Mouse (Mus musculus) embryonic facial prominence, embryonic 11.5 days (tissue): ENCODE results near the gene Cox19. TPM values are rescaled to one million over a fixed set of nuclear protein-coding genes. Genes with fewer than 3 reads are reported as not detected.

ENCODE experiments used
- ATAC-seq: fragments of 200-750 bp; cut with Nextera tagmentation; replicated peaks from 2 replicates; pipeline ENCODE4 v1.8.0; 2017; ENCODE audit warnings: low read depth; ENCODE audit not compliant: insufficient number of reproducible peaks, low FRiP score, low TSS enrichment
- DNase-seq: peaks from one replicate; pipeline ENCODE4 v3.0.0-alpha.2; 2015; ENCODE audit warnings: low spot score
- H3K27ac ChIP-seq: fragments of 300-500 bp; sonication (generic); replicated peaks from 2 replicates; pipeline ENCODE4 v1.5.1; 2014; ENCODE audit warnings: mild to moderate bottlenecking, low read depth, low read length, control low read depth
- H3K27me3 ChIP-seq: fragments of 300-500 bp; sonication (generic); 2 replicates; pipeline ENCODE4 v1.6.1; 2014; ENCODE audit warnings: mild to moderate bottlenecking, low read length, moderate library complexity, mixed read lengths; ENCODE audit not compliant: control insufficient read depth, insufficient read depth
- H3K36me3 ChIP-seq: fragments of 300-500 bp; sonication (generic); replicated peaks from 2 replicates; pipeline ENCODE4 v1.6.1; 2014; ENCODE audit warnings: low read depth, mild to moderate bottlenecking, low read length, moderate library complexity, mixed read lengths; ENCODE audit not compliant: control insufficient read depth, insufficient read depth
- H3K4me1 ChIP-seq: fragments of 300-500 bp; sonication (generic); 2 replicates; pipeline ENCODE4 v1.6.1; 2014; ENCODE audit warnings: low read length, mixed read lengths; ENCODE audit not compliant: control insufficient read depth, insufficient read depth
- H3K4me2 ChIP-seq: fragments of 300-500 bp; sonication (generic); 2 replicates; pipeline ENCODE4 v1.6.1; 2014; ENCODE audit warnings: low read depth, mild to moderate bottlenecking, control low read depth, low read length, moderate library complexity
- H3K4me3 ChIP-seq: fragments of 300-500 bp; sonication (generic); 2 replicates; pipeline ENCODE4 v1.5.1; 2014; ENCODE audit warnings: low read depth, low read length, control low read depth
- H3K9ac ChIP-seq: fragments of 300-500 bp; sonication (generic); replicated peaks from 2 replicates; pipeline ENCODE4 v1.6.1; 2014; ENCODE audit warnings: mild to moderate bottlenecking, control low read depth, low read length
- H3K9me3 ChIP-seq: fragments of 300-500 bp; sonication (generic); replicated peaks from 2 replicates; pipeline ENCODE4 v1.6.1; 2016; ENCODE audit warnings: mild to moderate bottlenecking, low read length, inconsistent platforms, mixed read lengths; ENCODE audit not compliant: control insufficient read depth
- WGBS: fragments of 180-500 bp; shearing (Covaris S2); extraction: QIAGEN DNeasy Blood & Tissue Kit; methylation state at CpG from one replicate; pipeline ENCODE4 v1.1.7; 2014; 5-methylcytosine and 5-hydroxymethylcytosine counted together
- polyA plus RNA-seq: library from polyadenylated mRNA; unstranded; fragments of >200 nt; fragmentation: Nextera tagmentation; extraction: Ambion mirVana; gene quantifications from 2 replicates; pipeline ENCODE4 v1.2.1, GENCODE M21; 2014

The Cox19 gene
- 116 and 123 TPM in 2 replicates for polyA plus RNA-seq

GRCm38 (mm10) chr5:139351134-139351533 is at the start of gene Cox19:
Cox19 (minus strand) TSS chr5:139351418.
- no peaks in the 10 kb centered on the region for H3K9me3 ChIP-seq
- WGBS, result 50% methylated on average over 5 of the region's 5 CpGs
- H3K9ac ChIP-seq, result peak within 1 kb of the TSS; percentile 18; the same call in 1 of the 2 replicates
- no peaks in the 10 kb centered on the region for H3K27me3 ChIP-seq
- H3K4me1 ChIP-seq, result 0 out of 2 replicates have a peak, but pooled peaks cover 2% of the 10 kb centered on the region
- H3K27ac ChIP-seq, result 0 out of 2 replicates have a peak within 1 kb of the TSS, but pooled peaks have one; percentile 6
- ATAC-seq (no peak), DNase-seq (no peak)
- H3K4me3 ChIP-seq, result no peak within 1 kb of the TSS
- no peak within 1 kb of the TSS for H3K4me2 ChIP-seq
- H3K36me3 ChIP-seq, result no peaks in the 10 kb centered on the region

- no peak overlapping the region for H3K4me2 ChIP-seq
- no peaks in the 10 kb centered on the region for H3K9me3 ChIP-seq
- no peaks in the 10 kb centered on the region for H3K36me3 ChIP-seq
- no peaks in the 10 kb centered on the region for H3K4me1 ChIP-seq
- no peaks in the 10 kb centered on the region for H3K27me3 ChIP-seq
- H3K9ac ChIP-seq, result no peak overlapping the region
- ATAC-seq, result no peak
- no peak for DNase-seq
- H3K27ac ChIP-seq, result no peak overlapping the region
- 89% methylated on average over 14 of the region's 14 CpGs for WGBS
- no peak overlapping the region for H3K4me3 ChIP-seq
These were observed 48.8 kb upstream of the Cox19 start for GRCm38 (mm10) chr5:139399991-139400390.

GRCm38 (mm10) chr5:139398786-139399185 is 47.6 kb upstream of the Cox19 start:
- H3K9me3 ChIP-seq, result no peaks in the 10 kb centered on the region
- H3K27me3 ChIP-seq, result no peaks in the 10 kb centered on the region
- no peak overlapping the region for H3K4me3 ChIP-seq
- ATAC-seq, result no peak
- H3K4me2 ChIP-seq, result no peak overlapping the region
- no peak overlapping the region for H3K9ac ChIP-seq
- H3K27ac ChIP-seq, result no peak overlapping the region
- H3K36me3 ChIP-seq, result no peaks in the 10 kb centered on the region
- no peak for DNase-seq
- WGBS, result 87% methylated on average over 5 of the region's 5 CpGs
- H3K4me1 ChIP-seq, result no peaks in the 10 kb centered on the region

- H3K36me3 ChIP-seq, result no peaks in the 10 kb centered on the region
- H3K9me3 ChIP-seq, result no peaks in the 10 kb centered on the region
- H3K4me1 ChIP-seq, result no peaks in the 10 kb centered on the region
- 42% methylated on average over 5 of the region's 5 CpGs for WGBS
- peak; percentile 83 for DNase-seq
- ATAC-seq, result peak; percentile 36; the same call in 1 of the 2 replicates
- H3K4me2 ChIP-seq, result no peak overlapping the region
- no peak overlapping the region for H3K27ac ChIP-seq
- no peak overlapping the region for H3K4me3 ChIP-seq
- H3K9ac ChIP-seq, result no peak overlapping the region
- no peaks in the 10 kb centered on the region for H3K27me3 ChIP-seq
These were observed 46.9 kb upstream of the Cox19 start for GRCm38 (mm10) chr5:139397959-139398753.

DNA sequence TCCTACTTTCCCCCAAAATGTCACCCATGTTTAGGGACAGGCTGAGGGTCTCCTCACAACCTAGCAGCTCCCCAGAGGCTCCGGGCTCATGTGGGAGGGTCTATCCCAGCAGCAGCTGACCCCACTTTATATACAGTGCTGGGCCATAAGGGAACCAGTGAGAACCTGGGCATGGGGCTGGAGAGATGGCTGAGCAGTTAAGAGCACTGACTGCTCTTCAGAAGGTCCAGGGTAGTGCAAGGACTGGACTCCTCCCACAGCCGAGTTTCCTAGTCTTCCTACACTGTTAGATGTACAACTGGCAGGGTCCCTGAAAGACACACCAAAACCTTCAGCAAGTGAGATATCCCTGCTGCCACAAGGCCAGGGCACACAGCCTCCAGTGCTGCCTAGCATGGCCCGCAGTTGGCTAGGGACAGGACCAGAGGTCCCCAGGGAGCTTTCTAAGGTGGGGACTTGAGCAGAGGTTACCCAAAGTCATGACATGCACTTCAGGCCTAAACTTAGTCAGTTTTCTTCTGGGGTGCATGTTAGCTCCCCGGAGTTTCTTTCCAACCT is 46.2 kb upstream of the Cox19 start:
- Histone ChIP-seq H3K4me1 (no peaks in the 10 kb centered on the region), H3K4me2 (no peak overlapping the region), H3K36me3 (no peaks in the 10 kb centered on the region), H3K27ac (no peak overlapping the region), H3K27me3 (no peaks in the 10 kb centered on the region), H3K9me3 (no peaks in the 10 kb centered on the region), H3K4me3 (no peak overlapping the region), H3K9ac (no peak overlapping the region)
- ATAC-seq (no peak), DNase-seq (no peak)
- 93% methylated on average over 4 of the region's 4 CpGs for WGBS

GRCm38 (mm10) chr5:139395528-139395927 is 44.3 kb upstream of the Cox19 start:
- Histone ChIP-seq H3K4me2 (no peak overlapping the region), H3K27me3 (no peaks in the 10 kb centered on the region), H3K9me3 (no peaks in the 10 kb centered on the region), H3K9ac (no peak overlapping the region), H3K4me3 (no peak overlapping the region), H3K27ac (no peak overlapping the region), H3K36me3 (no peaks in the 10 kb centered on the region), H3K4me1 (no peaks in the 10 kb centered on the region)
- DNase-seq (no peak), ATAC-seq (no peak)
- 90% methylated on average over 4 of the region's 4 CpGs for WGBS

- Histone ChIP-seq H3K4me2 (no peak overlapping the region), H3K9me3 (no peaks in the 10 kb centered on the region), H3K9ac (no peak overlapping the region), H3K27me3 (no peaks in the 10 kb centered on the region), H3K27ac (no peak overlapping the region), H3K4me1 (peaks cover 2% of the 10 kb centered on the region; the same call in 1 of the 2 replicates), H3K36me3 (no peaks in the 10 kb centered on the region), H3K4me3 (no peak overlapping the region)
- DNase-seq (no peak), ATAC-seq (no peak)
- 64% methylated on average over 7 of the region's 7 CpGs for WGBS
These were observed 43.2 kb upstream of the Cox19 start for GRCm38 (mm10) chr5:139394399-139394798.

GRCm38 (mm10) chr5:139393197-139393588 is 42.0 kb upstream of the Cox19 start:
- WGBS, result 88% methylated on average over 16 of the region's 16 CpGs
- DNase-seq (no peak), ATAC-seq (no peak)
- no peak overlapping the region for H3K27ac ChIP-seq
- H3K4me2 ChIP-seq, result no peak overlapping the region
- no peaks in the 10 kb centered on the region for H3K9me3 ChIP-seq
- peaks cover 2% of the 10 kb centered on the region; the same call in 1 of the 2 replicates for H3K4me1 ChIP-seq
- no peaks in the 10 kb centered on the region for H3K36me3 ChIP-seq
- H3K27me3 ChIP-seq, result no peaks in the 10 kb centered on the region
- H3K9ac ChIP-seq, result no peak overlapping the region
- H3K4me3 ChIP-seq, result no peak overlapping the region
